ENCODE assay signal across 25 mouse cellular contexts in genomic region chr2:58423319-58423718, GRCm38 (mm10). TPM values are rescaled to one million over a fixed set of nuclear protein-coding genes. Genes with fewer than 3 reads are reported as not detected.
A peak's percentile ranks its signal among the peaks of the same experiment; 100 is the strongest.
DNase-seq lines count a peak whose midpoint lies in the region; ATAC-seq lines count a peak whose summit lies in the region.
"Had no signal": no experiment of that assay in that cellular context is flagged by ENCODE, and none has a peak within 500 bp of the region (broad histone marks: within the 10 kb centered on the region; RNA-seq: fewer than 3 reads in every experiment).

No protein-coding gene starts in this region.

- H3K27me3 ChIP-seq in hindbrain, embryonic 11.5 days (ENCODE audit: control insufficient read depth, insufficient read depth, low read length), result no peaks in the 10 kb centered on the region

- H3K36me3 ChIP-seq in hindbrain, embryonic 11.5 days (ENCODE audit: control insufficient read depth, insufficient read depth, low read length), result no peaks in the 10 kb centered on the region
- H3K36me3 ChIP-seq: embryonic facial prominence, embryonic 10.5 days; G1E had no signal

- no peaks in the 10 kb centered on the region for H3K4me1 ChIP-seq in hindbrain, embryonic 11.5 days (replicated peaks; ENCODE audit: control insufficient read depth, insufficient read depth, low read length)
- H3K4me1 ChIP-seq: embryonic facial prominence, embryonic 10.5 days; heart, embryonic 10.5 days had no signal

- no peak overlapping the region for H3K4me2 ChIP-seq in hindbrain, embryonic 11.5 days (replicated peaks; ENCODE audit: low read depth, low read length)
- H3K4me2 ChIP-seq: hindbrain, embryonic 14.5 days had no signal

- WGBS in hindbrain, embryonic 11.5 days, result 77% methylated on average over 5 of the region's 5 CpGs

- no peak overlapping the region for H3K9ac ChIP-seq in hindbrain, embryonic 11.5 days (ENCODE audit: low read depth, low read length)
- H3K9ac ChIP-seq: hindbrain, embryonic 14.5 days had no signal

- H3K27ac ChIP-seq in hindbrain, embryonic 11.5 days (ENCODE audit: low read depth, low read length), result no peak overlapping the region
- H3K27ac ChIP-seq: embryonic facial prominence, embryonic 10.5 days; heart, embryonic 10.5 days; hindbrain, embryonic 14.5 days had no signal

- H3K9me3 ChIP-seq in hindbrain, embryonic 11.5 days (ENCODE audit: control insufficient read depth, low read length), result no peaks in the 10 kb centered on the region
- H3K9me3 ChIP-seq: embryonic facial prominence, embryonic 10.5 days; heart, embryonic 10.5 days had no signal

- no peak overlapping the region for H3K4me3 ChIP-seq in hindbrain, embryonic 11.5 days (ENCODE audit: low read depth, low read length)
- H3K4me3 ChIP-seq: embryonic facial prominence, embryonic 10.5 days; heart, embryonic 10.5 days had no signal

- ATAC-seq in CD4-positive, CD25-positive, alpha-beta regulatory T cell, adult 4 months, result peak; percentile 57
- peak; percentile 35 for ATAC-seq in inflammation-experienced regulatory T-cells, adult 6 months
- ATAC-seq in megakaryocyte-erythroid progenitor cell, adult 5-6 weeks (replicated peaks; ENCODE audit: low FRiP score, low TSS enrichment, poor library complexity, severe bottlenecking), result no peak
- no peak for ATAC-seq in hindbrain, embryonic 11.5 days (ENCODE audit: low FRiP score)
- ATAC-seq: forebrain, embryonic 14.5 days; intestine, postnatal 0 days had no signal

- DNase-seq in spleen, postnatal 36 days (ENCODE audit: low spot score in 2 of 2), result peak; percentile 29 to 47
- DNase-seq in spleen, adult 18-20 months, result no peak
- no peak for DNase-seq in adrenal gland, postnatal 14 days
- DNase-seq in hindbrain, embryonic 11.5 days (ENCODE audit: low spot score), result no peak
- DNase-seq: adrenal gland, adult 8-10 months; cerebellum, adult 11-12 months; cerebellum, adult 9-10 months; cerebellum, postnatal 25 days; gastrocnemius, postnatal 36 days; heart, postnatal 10 days had no signal

RNA-seq across cellular contexts. Expression of gene Gm17409, which starts 46.6 kb away (rescaled TPM):
- polyA plus RNA-seq in CD4-positive, CD25-positive, alpha-beta regulatory T cell, adult 4 months (2017; shearing (Covaris generic)), result not detected
- not detected for polyA plus RNA-seq in inflammation-experienced regulatory T-cells, adult 6 months (2017; shearing (Covaris generic))
- not detected in 2 replicates for total RNA-seq in megakaryocyte-erythroid progenitor cell, adult 5-6 weeks (2014; fragmentation: Nextera tagmentation)
- total RNA-seq in megakaryocyte-erythroid progenitor cell, adult 5-6 weeks (2017), result not detected in 2 replicates
- total RNA-seq in adrenal gland, postnatal 14 days (2021), result not detected in 2 replicates
- 0.15 TPM in 1 of 2 replicates, not detected in the other for polyA plus RNA-seq in hindbrain, embryonic 11.5 days (2014; fragmentation: Nextera tagmentation; extraction: Ambion mirVana)
- total RNA-seq: adrenal gland, adult 8-10 months; adrenal gland, postnatal 4 days; G1E; gastrocnemius, adult 8-10 months; gastrocnemius, postnatal 36 days; heart, postnatal 10 days; hematopoietic stem cell, adult 5-6 weeks had no signal
- polyA plus RNA-seq: brain, embryonic 14.5 days; embryonic facial prominence, embryonic 10.5 days; embryonic facial prominence, embryonic 14.5 days; forebrain, embryonic 14.5 days; G1E; heart, embryonic 10.5 days; heart, embryonic 14.5 days; hindbrain, embryonic 14.5 days; intestine, postnatal 0 days had no signal

Comparison
In these comparisons a context has a peak if more than half of its experiments do, and no peak if none do; other contexts are left out.
1. DNase-seq: peak in spleen, postnatal 36 days (2 of 2); none in spleen, adult 18-20 months (0 of 2), adrenal gland, postnatal 14 days (single experiment) and hindbrain, embryonic 11.5 days (single experiment).
2. ATAC-seq: peak in CD4-positive, CD25-positive, alpha-beta regulatory T cell, adult 4 months (single experiment) and inflammation-experienced regulatory T-cells, adult 6 months (single experiment); none in megakaryocyte-erythroid progenitor cell, adult 5-6 weeks (single experiment) and hindbrain, embryonic 11.5 days (single experiment).